Mouse (Mus musculus) liver, postnatal 0 days (tissue): Measurements from ENCODE around the gene Igf2bp3. TPM values are rescaled to one million over a fixed set of nuclear protein-coding genes. Genes with fewer than 3 reads are reported as not detected.

Source experiments
- ATAC-seq: fragments of 200-750 bp; cut with Nextera tagmentation; 2 replicates; pipeline ENCODE4 v1.8.0; 2017; ENCODE audit warnings: mild to moderate bottlenecking, moderate library complexity
- DNase-seq: peaks from one replicate; pipeline ENCODE4 v3.0.0-alpha.2; 2016
- H3K27ac ChIP-seq: fragments of 300-500 bp; sonication (generic); 2 replicates; pipeline ENCODE4 v1.5.1; 2014; ENCODE audit warnings: antibody characterized with exemption, moderate library complexity, mild to moderate bottlenecking, low read depth
- H3K27me3 ChIP-seq: fragments of 300-500 bp; sonication (generic); 2 replicates; pipeline ENCODE4 v1.6.1; 2014; ENCODE audit warnings: low read length, control low read depth, mixed read lengths; ENCODE audit not compliant: insufficient read depth
- H3K36me3 ChIP-seq: fragments of 300-500 bp; sonication (generic); replicated peaks from 2 replicates; pipeline ENCODE4 v1.6.1; 2014; ENCODE audit warnings: mild to moderate bottlenecking, control low read depth, low read length, moderate library complexity, mixed read lengths; ENCODE audit not compliant: insufficient read depth
- H3K4me1 ChIP-seq: fragments of 300-500 bp; sonication (generic); 2 replicates; pipeline ENCODE4 v1.6.1; 2014; ENCODE audit warnings: antibody characterized with exemption, mild to moderate bottlenecking, control low read depth; ENCODE audit not compliant: insufficient read depth
- H3K4me2 ChIP-seq: fragments of 300-500 bp; sonication (generic); 2 replicates; pipeline ENCODE4 v1.6.1; 2014; ENCODE audit warnings: low read depth, mild to moderate bottlenecking, low read length, moderate library complexity, mixed read lengths
- H3K4me3 ChIP-seq: fragments of 300-500 bp; sonication (generic); 2 replicates; pipeline ENCODE4 v1.5.1; 2014; ENCODE audit warnings: low read depth, low read length
- H3K9ac ChIP-seq: fragments of 300-500 bp; sonication (generic); replicated peaks from 2 replicates; pipeline ENCODE4 v1.6.1; 2014; ENCODE audit warnings: mild to moderate bottlenecking, moderate library complexity
- H3K9me3 ChIP-seq: fragments of 300-500 bp; sonication (generic); 2 replicates; pipeline ENCODE4 v1.6.1; 2016; ENCODE audit warnings: mild to moderate bottlenecking, control low read depth, low read length, mixed read lengths
- CTCF ChIP-seq: sonication (generic); IDR thresholded peaks from 2 replicates; pipeline ENCODE4 v1.5.1; 2016; ENCODE audit warnings: antibody characterized with exemption, low read depth
- EP300 ChIP-seq: IDR thresholded peaks from 2 replicates; pipeline ENCODE4 v1.6.1; 2016; ENCODE audit warnings: antibody characterized with exemption, low read depth, mild to moderate bottlenecking
- WGBS: fragments of 180-500 bp; shearing (Covaris S2); extraction: QIAGEN DNeasy Blood & Tissue Kit; methylation state at CpG from one replicate; pipeline ENCODE4 v1.1.7; 2014; ENCODE audit not compliant: insufficient replicate concordance; 5-methylcytosine and 5-hydroxymethylcytosine counted together
- polyA plus RNA-seq: library from polyadenylated mRNA; unstranded; fragments of >200 nt; fragmentation: Nextera tagmentation; extraction: Ambion mirVana; gene quantifications from 2 replicates; pipeline ENCODE4 v1.2.1, GENCODE M21; 2015

The Igf2bp3 gene
- polyA plus RNA-seq, 1 experiment from 2014 or later = 31.3 TPM

- peaks cover 48% of the 10 kb centered on the region for H3K4me1 ChIP-seq
- DNase-seq (no peak), ATAC-seq (no peak)
- peak overlapping the region; percentile 90 for H3K27ac ChIP-seq
- WGBS = 29% methylated on average over 5 of the region's 5 CpGs
- peak overlapping the region; percentile 62; the same call in 1 of the 2 replicates for H3K4me2 ChIP-seq
- no peak overlapping the region for H3K4me3 ChIP-seq
- H3K27me3 ChIP-seq = no peaks in the 10 kb centered on the region
- no peaks in the 10 kb centered on the region for H3K9me3 ChIP-seq
- TF ChIP-seq CTCF (no peak), EP300 (no peak)
- H3K36me3 ChIP-seq = peaks cover under 1% of the 10 kb centered on the region; the same call in 1 of the 2 replicates
- H3K9ac ChIP-seq = peak overlapping the region; percentile 16; the same call in 1 of the 2 replicates
Measured at GRCm38 (mm10) chr6:49211596-49211995, 3.2 kb downstream of the Igf2bp3 start.

GRCm38 (mm10) chr6:49209881-49210854, 4.6 kb downstream of the Igf2bp3 start:
- H3K9ac ChIP-seq = peak overlapping the region; percentile 27; the same call in 1 of the 2 replicates

GRCm38 (mm10) chr6:49208935-49209334, 5.8 kb downstream of the Igf2bp3 start:
- Histone ChIP-seq H3K4me3 (no peak overlapping the region), H3K36me3 (peaks cover 17% of the 10 kb centered on the region), H3K9ac (no peak overlapping the region), H3K9me3 (no peaks in the 10 kb centered on the region), H3K27me3 (no peaks in the 10 kb centered on the region), H3K4me1 (peaks cover 51% of the 10 kb centered on the region), H3K4me2 (peak overlapping the region; percentile 56), H3K27ac (peak overlapping the region; percentile 55)
- ATAC-seq (peak; percentile 42), DNase-seq (peak; percentile 50)
- peak; percentile 74 for TF ChIP-seq EP300
- TF ChIP-seq CTCF = no peak
- WGBS = 55% methylated on average over 5 of the region's 5 CpGs

More at GRCm38 (mm10) chr6:49209881-49210854, 4.6 kb downstream of the Igf2bp3 start:
- Histone ChIP-seq H3K4me3 (peak overlapping the region; percentile 27), H3K4me2 (peak overlapping the region; percentile 62), H3K4me1 (peaks cover 51% of the 10 kb centered on the region), H3K27me3 (no peaks in the 10 kb centered on the region), H3K9me3 (no peaks in the 10 kb centered on the region), H3K36me3 (peaks cover 10% of the 10 kb centered on the region), H3K27ac (peak overlapping the region; percentile 90)
- DNase-seq (peak; percentile 75), ATAC-seq (peak; percentile 81)
- TF ChIP-seq EP300 = 0 out of 2 replicates have a peak, but pooled peaks have one; percentile 58
- no peak for TF ChIP-seq CTCF
- WGBS = 14% methylated on average over 14 of the region's 14 CpGs

GRCm38 (mm10) chr6:49208297-49208930, 6.3 kb downstream of the Igf2bp3 start:
- 25% methylated on average over 8 of the region's 8 CpGs for WGBS
- H3K27me3 ChIP-seq = no peaks in the 10 kb centered on the region
- H3K4me2 ChIP-seq = peak overlapping the region; percentile 56
- H3K4me3 ChIP-seq = no peak overlapping the region
- H3K9ac ChIP-seq = no peak overlapping the region
- TF ChIP-seq CTCF (peak; percentile 62), EP300 (no peak)
- ATAC-seq (no peak), DNase-seq (peak; percentile 18)
- no peaks in the 10 kb centered on the region for H3K9me3 ChIP-seq
- peaks cover 18% of the 10 kb centered on the region for H3K36me3 ChIP-seq
- peak overlapping the region; percentile 55 for H3K27ac ChIP-seq
- peaks cover 50% of the 10 kb centered on the region for H3K4me1 ChIP-seq

- Histone ChIP-seq H3K4me2 (no peak overlapping the region), H3K9me3 (no peaks in the 10 kb centered on the region), H3K4me1 (peaks cover 36% of the 10 kb centered on the region), H3K27ac (no peak overlapping the region), H3K9ac (no peak overlapping the region), H3K27me3 (no peaks in the 10 kb centered on the region), H3K4me3 (no peak overlapping the region), H3K36me3 (peaks cover 18% of the 10 kb centered on the region)
- no peak for ATAC-seq
- TF ChIP-seq CTCF = no peak
- no peak for TF ChIP-seq EP300
- DNase-seq = peak; percentile 7
- 77% methylated on average over 1 of the region's 1 CpGs for WGBS
Measured at GRCm38 (mm10) chr6:49206416-49206815, 8.3 kb downstream of the Igf2bp3 start.

- TF ChIP-seq CTCF (no peak), EP300 (no peak)
- Histone ChIP-seq H3K4me3 (no peak overlapping the region), H3K27me3 (no peaks in the 10 kb centered on the region), H3K4me2 (no peak overlapping the region), H3K27ac (no peak overlapping the region), H3K9ac (no peak overlapping the region), H3K9me3 (peaks cover 7% of the 10 kb centered on the region), H3K36me3 (no peaks in the 10 kb centered on the region; the same call in 1 of the 2 replicates), H3K4me1 (no peaks in the 10 kb centered on the region; the same call in 1 of the 2 replicates)
- ATAC-seq (no peak), DNase-seq (no peak)
- 88% methylated on average over 10 of the region's 10 CpGs for WGBS
Measured at GRCm38 (mm10) chr6:49195188-49195587, 19.6 kb downstream of the Igf2bp3 start.
